Mouse (Mus musculus) kidney, embryonic 15.5 days (tissue): ENCODE measurements around the gene Iqgap3. TPM values are rescaled to one million over a fixed set of nuclear protein-coding genes. Genes with fewer than 3 reads are reported as not detected.

Source experiments
- ATAC-seq: fragments of 200-750 bp; cut with Nextera tagmentation; replicated peaks from 2 replicates; pipeline ENCODE4 v1.8.0; 2017; ENCODE audit warnings: moderate TSS enrichment; ENCODE audit not compliant: low FRiP score
- H3K27ac ChIP-seq: fragments of 300-500 bp; sonication (generic); 2 replicates; pipeline ENCODE4 v1.5.1; 2015; ENCODE audit warnings: mild to moderate bottlenecking, inconsistent platforms
- H3K27me3 ChIP-seq: fragments of 300-500 bp; sonication (generic); 2 replicates; pipeline ENCODE4 v1.6.1; 2015; ENCODE audit warnings: inconsistent platforms
- H3K36me3 ChIP-seq: fragments of 300-500 bp; sonication (generic); 2 replicates; pipeline ENCODE4 v1.6.1; 2015; ENCODE audit warnings: inconsistent platforms
- H3K4me1 ChIP-seq: fragments of 300-500 bp; sonication (generic); 2 replicates; pipeline ENCODE4 v1.6.1; 2015; ENCODE audit warnings: inconsistent platforms
- H3K4me2 ChIP-seq: fragments of 300-500 bp; sonication (generic); 2 replicates; pipeline ENCODE4 v1.6.1; 2015; ENCODE audit warnings: moderate library complexity, mild to moderate bottlenecking, inconsistent platforms
- H3K4me3 ChIP-seq: fragments of 300-500 bp; sonication (generic); replicated peaks from 2 replicates; pipeline ENCODE4 v1.5.1; 2015; ENCODE audit warnings: mild to moderate bottlenecking, inconsistent platforms
- H3K9ac ChIP-seq: fragments of 300-500 bp; sonication (generic); 2 replicates; pipeline ENCODE4 v1.6.1; 2015; ENCODE audit warnings: mild to moderate bottlenecking, inconsistent platforms
- H3K9me3 ChIP-seq: fragments of 300-500 bp; sonication (generic); replicated peaks from 2 replicates; pipeline ENCODE4 v1.6.1; 2016; ENCODE audit warnings: inconsistent platforms
- WGBS: fragments of 180-500 bp; shearing (Covaris S2); methylation state at CpG from one replicate; pipeline ENCODE4 v1.1.7; 2015; ENCODE audit warnings: mixed read lengths; 5-methylcytosine and 5-hydroxymethylcytosine counted together
- polyA plus RNA-seq: library from polyadenylated mRNA; unstranded; fragments of >200 nt; fragmentation: Nextera tagmentation; extraction: Ambion mirVana; gene quantifications from 2 replicates; pipeline ENCODE4 v1.2.1, GENCODE M21; 2015

The Iqgap3 gene
- polyA plus RNA-seq: 18.5 and 22.1 TPM in 2 replicates

- Histone ChIP-seq H3K9ac (peak within 1 kb of the TSS; percentile 49), H3K9me3 (no peaks in the 10 kb centered on the region), H3K27me3 (no peaks in the 10 kb centered on the region), H3K36me3 (peaks cover 26% of the 10 kb centered on the region), H3K4me2 (peak within 1 kb of the TSS; percentile 79), H3K4me3 (peak within 1 kb of the TSS; percentile 70), H3K4me1 (peaks cover 21% of the 10 kb centered on the region), H3K27ac (peak within 1 kb of the TSS; percentile 41; the same call in 1 of the 2 replicates)
- 19% methylated on average over 33 of the region's 33 CpGs for WGBS
- peak; percentile 90 for ATAC-seq
These were observed at the start of gene Iqgap3 for GRCm38 (mm10) chr3:88081345-88082223. Gene Iqgap3, plus strand, starts transcription at chr3:88081971.

DNA sequence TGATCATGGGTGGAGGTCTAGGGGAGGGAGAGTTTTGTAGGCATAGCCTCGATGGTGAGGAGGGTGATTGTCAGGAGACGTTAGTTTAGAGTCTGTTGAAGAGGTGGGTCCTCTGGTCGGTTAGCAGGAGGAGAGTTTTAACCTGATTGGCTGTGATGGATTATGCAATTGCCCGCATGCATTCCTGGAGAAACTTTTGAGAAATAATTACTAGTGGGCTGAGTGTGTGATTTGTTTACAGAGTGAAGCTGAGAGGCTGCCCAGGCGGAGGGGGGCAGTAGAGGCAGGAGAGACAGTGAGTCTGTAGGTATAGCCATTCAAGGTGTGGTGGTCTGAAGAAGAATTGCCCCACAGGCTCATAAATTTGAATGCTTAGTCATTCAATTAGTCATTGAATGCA, 48.3 kb upstream of the Iqgap3 start:
- H3K9me3 ChIP-seq: no peaks in the 10 kb centered on the region
- peaks cover 68% of the 10 kb centered on the region for H3K27me3 ChIP-seq
- peaks cover 10% of the 10 kb centered on the region; the same call in 1 of the 2 replicates for H3K4me1 ChIP-seq
- H3K36me3 ChIP-seq: no peaks in the 10 kb centered on the region
- no peak overlapping the region for H3K4me3 ChIP-seq
- H3K4me2 ChIP-seq: no peak overlapping the region
- ATAC-seq: no peak
- H3K9ac ChIP-seq: no peak overlapping the region
- 70% methylated on average over 5 of the region's 5 CpGs for WGBS
- H3K27ac ChIP-seq: no peak overlapping the region

DNA sequence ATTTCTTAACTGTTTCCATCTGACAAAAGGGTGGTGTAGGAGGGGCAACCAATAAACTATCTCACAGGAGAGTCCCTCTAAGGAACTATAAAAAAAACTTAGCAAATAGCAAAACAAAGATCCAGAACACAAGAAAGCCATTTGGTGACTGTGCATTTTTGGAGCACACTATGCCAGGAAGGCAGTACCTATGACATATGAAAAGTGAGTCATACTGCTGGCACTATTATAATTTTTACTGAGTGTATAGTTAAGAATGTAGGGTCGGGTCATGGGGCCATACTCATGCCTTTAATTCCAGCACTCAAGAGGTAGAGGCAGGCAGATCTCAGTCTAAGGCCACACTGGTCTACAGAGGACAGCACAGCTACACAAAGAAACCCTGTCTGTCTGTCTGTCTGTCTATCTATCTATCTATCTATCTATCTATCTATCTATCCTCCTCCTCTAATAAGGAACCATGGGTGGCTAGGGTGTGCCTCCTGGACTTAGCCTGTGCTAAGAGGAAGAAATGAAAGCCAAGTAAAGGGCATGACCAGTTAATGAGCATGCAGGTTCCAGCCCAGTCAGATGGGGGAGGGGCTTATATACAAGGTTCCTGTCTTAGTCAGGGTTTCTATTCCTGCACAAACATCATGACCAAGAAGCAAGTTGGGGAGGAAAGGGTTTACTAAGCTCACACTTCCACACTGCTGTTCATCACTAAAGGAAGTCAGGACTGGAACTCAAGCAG, 46.0 kb upstream of the Iqgap3 start:
- 59% methylated on average over 1 of the region's 1 CpGs for WGBS
- H3K36me3 ChIP-seq: no peaks in the 10 kb centered on the region
- ATAC-seq: no peak
- no peaks in the 10 kb centered on the region for H3K9me3 ChIP-seq
- H3K27ac ChIP-seq: no peak overlapping the region
- H3K4me1 ChIP-seq: peaks cover 8% of the 10 kb centered on the region; the same call in 1 of the 2 replicates
- no peak overlapping the region for H3K4me2 ChIP-seq
- no peak overlapping the region for H3K4me3 ChIP-seq
- no peak overlapping the region for H3K9ac ChIP-seq
- H3K27me3 ChIP-seq: peaks cover 70% of the 10 kb centered on the region

GRCm38 (mm10) chr3:88042661-88043421, 38.9 kb upstream of the Iqgap3 start, which contains the start of gene Gpatch4:
Gene Gpatch4, plus strand, starts transcription at chr3:88043108.
- peaks cover 13% of the 10 kb centered on the region; the same call in 1 of the 2 replicates for H3K36me3 ChIP-seq
- H3K27me3 ChIP-seq: peaks cover 31% of the 10 kb centered on the region
- peak within 1 kb of the TSS; percentile 87 for H3K4me3 ChIP-seq
- peaks cover 12% of the 10 kb centered on the region for H3K4me1 ChIP-seq
- peak within 1 kb of the TSS; percentile 63 for H3K27ac ChIP-seq
- ATAC-seq: peak; percentile 95
- H3K9ac ChIP-seq: peak within 1 kb of the TSS; percentile 68
- H3K9me3 ChIP-seq: no peaks in the 10 kb centered on the region
- WGBS: 9% methylated on average over 36 of the region's 36 CpGs
- peak within 1 kb of the TSS; percentile 72 for H3K4me2 ChIP-seq

DNA sequence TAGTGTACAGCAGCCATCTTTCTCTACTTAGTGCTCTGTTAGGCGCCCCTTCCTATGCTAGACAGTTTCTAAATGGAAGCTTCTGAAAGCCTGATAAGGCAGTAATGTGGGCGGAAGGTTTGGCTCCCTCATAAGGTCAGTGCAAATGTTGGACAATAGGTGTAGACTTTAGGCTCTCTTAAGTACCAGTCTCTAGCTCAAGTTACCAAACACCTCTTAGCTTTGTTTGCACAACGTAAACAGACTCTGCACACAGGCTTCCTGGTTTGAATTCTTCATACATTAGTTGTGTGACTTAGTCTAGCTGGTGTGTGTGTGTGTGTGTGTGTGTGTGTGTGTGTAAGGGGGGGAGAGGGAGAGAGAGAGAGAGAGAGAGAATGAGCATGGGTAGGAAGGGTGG, 32.2 kb upstream of the Iqgap3 start:
- Histone ChIP-seq H3K36me3 (peaks cover 74% of the 10 kb centered on the region), H3K9me3 (no peaks in the 10 kb centered on the region), H3K4me1 (peaks cover 2% of the 10 kb centered on the region; the same call in 1 of the 2 replicates), H3K27me3 (no peaks in the 10 kb centered on the region), H3K4me3 (no peak overlapping the region), H3K27ac (no peak overlapping the region), H3K4me2 (no peak overlapping the region), H3K9ac (no peak overlapping the region)
- 85% methylated on average over 3 of the region's 3 CpGs for WGBS
- no peak for ATAC-seq

- Histone ChIP-seq H3K4me2 (peak overlapping the region; percentile 87), H3K36me3 (peaks cover 49% of the 10 kb centered on the region), H3K27me3 (no peaks in the 10 kb centered on the region), H3K9ac (peak overlapping the region; percentile 77; the same call in 1 of the 2 replicates), H3K4me3 (peak overlapping the region; percentile 65), H3K9me3 (no peaks in the 10 kb centered on the region), H3K4me1 (peaks cover 18% of the 10 kb centered on the region), H3K27ac (no peak overlapping the region)
- WGBS: 94% methylated on average over 6 of the region's 6 CpGs
- ATAC-seq: no peak
These were observed 24.7 kb upstream of the Iqgap3 start for GRCm38 (mm10) chr3:88057030-88057429.

- peaks cover 38% of the 10 kb centered on the region for H3K36me3 ChIP-seq
- under 1% methylated on average over 60 of the region's 60 CpGs for whole genome bisulfite sequencing
- H3K4me2 ChIP-seq: peak within 1 kb of the TSS; percentile 87
- H3K27ac ChIP-seq: peak within 1 kb of the TSS; percentile 90
- H3K9ac ChIP-seq: peak within 1 kb of the TSS; percentile 77
- no peaks in the 10 kb centered on the region for H3K9me3 ChIP-seq
- no peaks in the 10 kb centered on the region for H3K27me3 ChIP-seq
- H3K4me1 ChIP-seq: peaks cover 18% of the 10 kb centered on the region
- H3K4me3 ChIP-seq: peak within 1 kb of the TSS; percentile 65
- peak; percentile 95 for ATAC-seq
These were observed 23.7 kb upstream of the Iqgap3 start, which contains the start of gene Naxe for GRCm38 (mm10) chr3:88057902-88058696. Gene Naxe, minus strand, starts transcription at chr3:88058495.

DNA sequence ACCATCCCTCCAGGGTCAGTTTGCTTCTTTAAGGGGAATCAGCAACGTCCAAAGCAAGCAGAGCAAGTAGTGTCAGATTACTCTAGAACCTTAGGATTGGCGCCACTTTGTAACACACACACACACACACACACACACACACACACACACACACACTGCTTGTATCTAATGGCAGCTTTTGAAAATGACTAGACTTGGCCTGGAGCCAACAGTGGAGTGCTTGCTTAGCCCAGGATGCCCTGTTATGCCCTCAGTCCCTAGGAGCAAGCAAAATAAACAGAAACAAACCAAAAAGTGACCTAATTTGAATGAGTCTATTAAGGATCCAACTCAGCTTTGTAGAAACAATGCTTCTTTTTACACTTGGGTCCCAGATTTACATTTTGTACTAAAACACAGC, 13.4 kb upstream of the Iqgap3 start:
- Histone ChIP-seq H3K27ac (no peak overlapping the region), H3K4me1 (0 out of 2 replicates have a peak, but pooled peaks cover 4% of the 10 kb centered on the region), H3K4me2 (no peak overlapping the region), H3K27me3 (peaks cover 15% of the 10 kb centered on the region; the same call in 1 of the 2 replicates), H3K9ac (no peak overlapping the region), H3K9me3 (no peaks in the 10 kb centered on the region), H3K4me3 (no peak overlapping the region), H3K36me3 (no peaks in the 10 kb centered on the region)
- 14% methylated on average over 2 of the region's 2 CpGs for WGBS
- ATAC-seq: no peak

DNA sequence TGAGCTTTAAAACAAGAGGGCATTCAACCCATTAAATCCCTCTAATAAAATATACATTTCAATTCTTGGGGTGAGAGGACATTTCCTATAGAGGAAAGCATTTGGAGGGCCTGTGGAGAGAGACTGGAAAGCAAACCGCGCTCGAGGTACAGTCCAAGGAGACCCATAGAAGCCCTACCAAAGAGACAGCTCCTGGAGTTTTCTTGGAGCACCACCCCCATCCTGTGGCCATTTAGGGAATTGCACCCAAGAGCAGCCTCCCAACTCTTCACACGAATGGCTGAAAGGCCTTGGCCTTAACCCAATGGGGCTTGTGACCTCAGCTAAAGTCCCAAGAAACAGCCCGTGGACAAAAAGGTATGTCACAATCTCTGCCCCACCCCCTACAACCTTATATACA, 10.0 kb upstream of the Iqgap3 start:
- H3K4me3 ChIP-seq: no peak overlapping the region
- peak; percentile 66; the same call in 1 of the 2 replicates for ATAC-seq
- no peak overlapping the region for H3K9ac ChIP-seq
- H3K36me3 ChIP-seq: no peaks in the 10 kb centered on the region
- no peaks in the 10 kb centered on the region for H3K9me3 ChIP-seq
- H3K4me1 ChIP-seq: 0 out of 2 replicates have a peak, but pooled peaks cover 4% of the 10 kb centered on the region
- peaks cover 15% of the 10 kb centered on the region; the same call in 1 of the 2 replicates for H3K27me3 ChIP-seq
- no peak overlapping the region for H3K27ac ChIP-seq
- no peak overlapping the region for H3K4me2 ChIP-seq
- WGBS: under 1% methylated on average over 5 of the region's 5 CpGs

- Histone ChIP-seq H3K4me1 (no peaks in the 10 kb centered on the region), H3K36me3 (no peaks in the 10 kb centered on the region), H3K4me3 (no peak overlapping the region), H3K9me3 (no peaks in the 10 kb centered on the region), H3K27ac (no peak overlapping the region), H3K9ac (no peak overlapping the region), H3K4me2 (no peak overlapping the region), H3K27me3 (peaks cover 15% of the 10 kb centered on the region; the same call in 1 of the 2 replicates)
- no peak for ATAC-seq
- 60% methylated on average over 2 of the region's 2 CpGs for WGBS
These were observed 8.1 kb upstream of the Iqgap3 start for GRCm38 (mm10) chr3:88073631-88074030.

DNA sequence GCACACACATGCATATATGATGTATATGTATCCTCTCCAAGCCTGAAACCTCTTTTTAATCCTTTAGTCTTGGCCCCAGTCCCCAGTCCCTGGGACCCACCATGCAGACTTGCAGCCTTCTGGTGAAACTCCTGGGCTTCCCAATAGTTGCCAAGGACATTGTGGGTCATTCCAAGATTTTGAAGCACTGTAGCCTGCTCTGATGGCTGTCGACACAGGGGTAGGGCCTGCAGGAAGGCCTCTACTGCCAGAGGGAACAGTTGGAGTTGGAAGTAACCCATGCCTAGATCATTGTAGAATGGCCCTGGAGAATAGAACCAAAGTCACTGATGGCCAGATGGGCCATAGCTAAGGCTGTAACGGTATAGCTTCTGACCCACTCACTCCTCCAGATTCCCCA, 7.4 kb upstream of the Iqgap3 start:
- no peak overlapping the region for H3K4me3 ChIP-seq
- no peaks in the 10 kb centered on the region for H3K4me1 ChIP-seq
- H3K9ac ChIP-seq: no peak overlapping the region
- no peaks in the 10 kb centered on the region for H3K9me3 ChIP-seq
- H3K36me3 ChIP-seq: no peaks in the 10 kb centered on the region
- H3K27me3 ChIP-seq: peaks cover 15% of the 10 kb centered on the region; the same call in 1 of the 2 replicates
- H3K4me2 ChIP-seq: no peak overlapping the region
- H3K27ac ChIP-seq: no peak overlapping the region
- no peak for ATAC-seq
- 73% methylated on average over 2 of the region's 2 CpGs for WGBS
